Mouse (Mus musculus) bone marrow macrophage, adult 2 months (primary cell): ENCODE results near the gene Zfp706. TPM values are rescaled to one million over a fixed set of nuclear protein-coding genes. Genes with fewer than 3 reads are reported as not detected.

ENCODE experiments used
- H3K27ac ChIP-seq: 2 replicates; pipeline ENCODE4 v1.5.1; 2012; ENCODE audit warnings: low read depth, low read length; ENCODE audit not compliant: insufficient read depth
- H3K4me1 ChIP-seq: 2 replicates; pipeline ENCODE4 v1.6.1; 2012; ENCODE audit warnings: low read length; ENCODE audit not compliant: control insufficient read depth, insufficient read depth
- H3K4me3 ChIP-seq: 2 replicates; pipeline ENCODE4 v1.5.1; 2012; ENCODE audit warnings: mild to moderate bottlenecking, low read length, moderate library complexity; ENCODE audit not compliant: insufficient read depth
- CTCF ChIP-seq: IDR thresholded peaks from 2 replicates; pipeline ENCODE4 v1.5.1; 2012; ENCODE audit warnings: low read depth, mild to moderate bottlenecking, low read length, moderate library complexity
- POLR2A ChIP-seq: IDR thresholded peaks from 2 replicates; pipeline ENCODE4 v1.6.1; 2012; ENCODE audit warnings: mild to moderate bottlenecking, low read depth, low read length, borderline replicate concordance
- polyA plus RNA-seq: library from polyadenylated mRNA; stranded (reverse); fragments of >200 nt; gene quantifications from 2 replicates; pipeline ENCODE4 v1.2.4, GENCODE M21; 2012; ENCODE audit not compliant: missing spikeins, insufficient read depth, insufficient read length

Zfp706 gene
- polyA plus RNA-seq, 1 experiment: 176 TPM

DNA sequence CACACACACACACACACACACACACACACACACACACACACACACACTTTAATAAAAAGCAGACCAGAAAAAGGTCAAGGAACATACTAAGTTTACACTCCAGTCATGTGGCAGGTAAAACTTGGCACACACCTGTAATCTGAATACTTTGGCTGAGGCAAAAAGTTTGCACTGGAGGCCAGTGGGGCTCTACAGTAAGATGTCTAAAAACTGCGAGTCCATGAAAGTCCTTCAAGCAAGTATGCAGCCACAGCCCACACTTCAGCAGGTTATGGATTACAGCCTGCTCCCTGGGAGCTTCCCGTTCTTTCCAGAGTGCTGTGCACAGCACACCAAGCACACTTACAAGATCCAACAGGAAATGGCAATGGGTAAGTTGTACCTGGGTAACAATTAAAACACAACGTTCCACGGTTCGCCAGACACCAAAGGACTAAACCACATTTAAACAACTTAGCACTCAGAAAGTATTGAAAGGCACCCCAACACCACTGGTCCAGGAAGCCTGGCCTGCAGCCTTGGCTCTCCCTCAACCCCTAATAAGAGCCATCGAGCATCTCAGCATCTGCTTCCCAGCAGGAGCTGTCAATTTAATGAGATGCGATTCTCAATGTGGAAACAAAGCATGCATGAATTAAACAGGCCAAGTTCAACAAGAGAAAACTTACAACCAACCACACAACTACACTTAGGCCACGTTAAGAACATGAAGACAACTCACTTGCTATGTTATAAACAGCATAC is 14.0 kb downstream of the Zfp706 start:
- Histone ChIP-seq H3K4me1 (peaks cover 4% of the 10 kb centered on the region; the same call in 1 of the 2 replicates), H3K27ac (no peak overlapping the region), H3K4me3 (no peak overlapping the region)
- TF ChIP-seq CTCF (no peak), POLR2A (no peak)

DNA sequence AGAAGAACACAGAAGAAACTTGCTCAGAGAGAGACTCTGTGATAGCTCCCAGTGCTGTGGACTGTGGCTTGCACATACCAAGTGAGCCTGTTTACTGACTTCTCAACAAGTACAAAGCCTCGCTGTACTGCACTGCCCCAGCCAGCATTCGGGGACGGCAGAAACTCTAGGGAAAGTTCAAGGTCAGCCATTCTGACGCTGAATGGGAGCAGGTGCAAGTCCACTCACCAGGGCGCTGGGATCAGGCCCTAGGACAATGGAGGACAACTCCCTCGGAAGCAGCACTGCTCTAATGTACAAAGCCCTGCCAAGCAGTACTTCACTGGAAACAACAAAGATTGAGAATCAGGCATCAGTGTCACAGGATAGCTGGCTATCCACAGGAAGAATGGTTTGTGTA is 16.2 kb downstream of the Zfp706 start:
- TF ChIP-seq CTCF: no peak
- no peak for TF ChIP-seq POLR2A
- no peak overlapping the region for H3K4me3 ChIP-seq
- H3K27ac ChIP-seq: no peak overlapping the region
- peaks cover 6% of the 10 kb centered on the region; the same call in 1 of the 2 replicates for H3K4me1 ChIP-seq

- Histone ChIP-seq H3K4me1 (peaks cover 6% of the 10 kb centered on the region; the same call in 1 of the 2 replicates), H3K27ac (no peak overlapping the region), H3K4me3 (no peak overlapping the region)
- TF ChIP-seq POLR2A (no peak), CTCF (no peak)
Observed at GRCm38 (mm10) chr15:36989922-36990321, 17.7 kb downstream of the Zfp706 start.

- Histone ChIP-seq H3K4me1 (peaks cover 6% of the 10 kb centered on the region; the same call in 1 of the 2 replicates), H3K27ac (no peak overlapping the region), H3K4me3 (no peak overlapping the region)
- no peak for TF ChIP-seq POLR2A
- TF ChIP-seq CTCF: no peak
Observed at GRCm38 (mm10) chr15:36988718-36989115, 18.9 kb downstream of the Zfp706 start.

DNA sequence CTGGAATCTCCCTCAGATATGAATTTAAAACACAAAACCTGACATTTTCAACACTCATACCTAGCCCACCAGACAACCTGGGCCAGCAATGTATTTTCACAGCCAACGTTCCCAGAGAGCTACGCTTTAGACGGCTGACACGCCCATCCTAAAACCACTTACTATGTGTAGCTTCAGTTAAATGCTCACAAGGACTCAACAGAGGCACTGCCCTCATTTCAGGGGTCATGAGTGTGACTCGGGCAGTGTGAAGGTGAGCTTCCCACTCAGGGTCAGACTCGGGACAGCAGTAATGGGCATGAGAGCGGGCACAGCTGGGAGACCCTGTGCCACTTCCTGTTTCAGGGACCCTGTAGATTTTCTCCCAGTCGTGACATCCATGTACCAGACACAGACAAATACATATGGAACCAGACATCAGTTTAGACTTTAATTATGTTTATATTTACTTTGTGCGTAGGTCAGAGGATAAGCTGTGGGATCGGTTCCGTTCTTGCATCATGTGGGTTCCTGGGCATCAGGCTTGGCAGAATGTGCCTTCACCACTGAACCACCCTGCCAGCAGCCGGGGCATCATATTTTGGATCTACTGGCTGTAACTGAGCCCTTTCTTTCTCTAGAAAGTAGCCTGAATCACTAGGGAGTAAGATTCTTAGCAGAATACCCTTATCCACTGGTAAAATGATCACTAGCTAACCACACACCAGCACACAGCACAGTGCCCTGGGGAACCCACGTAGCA is 19.4 kb downstream of the Zfp706 start:
- peaks cover 6% of the 10 kb centered on the region; the same call in 1 of the 2 replicates for H3K4me1 ChIP-seq
- no peak overlapping the region for H3K4me3 ChIP-seq
- H3K27ac ChIP-seq: no peak overlapping the region
- TF ChIP-seq POLR2A (no peak), CTCF (no peak)

- Histone ChIP-seq H3K27ac (no peak overlapping the region), H3K4me1 (peaks cover 6% of the 10 kb centered on the region; the same call in 1 of the 2 replicates), H3K4me3 (no peak overlapping the region)
- TF ChIP-seq POLR2A (no peak), CTCF (no peak)
Observed at GRCm38 (mm10) chr15:36987211-36987877, 20.2 kb downstream of the Zfp706 start.

DNA sequence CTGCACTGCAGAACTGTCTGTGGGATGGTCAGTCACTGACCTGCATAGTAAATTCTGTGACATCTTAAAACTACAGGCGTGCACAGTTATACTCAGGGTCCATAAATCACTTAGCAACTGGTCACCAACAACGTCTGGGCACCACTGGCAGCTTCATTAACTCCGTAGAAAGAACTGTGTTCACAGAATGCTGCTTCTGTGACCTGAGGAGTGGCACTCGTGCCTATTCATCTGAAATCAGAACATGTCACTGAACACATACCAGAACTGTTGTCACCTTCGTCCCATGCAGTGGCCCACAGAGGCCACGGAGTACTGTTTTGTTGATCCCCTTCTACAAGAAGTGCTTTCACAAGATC is 22.0 kb downstream of the Zfp706 start:
- H3K27ac ChIP-seq: no peak overlapping the region
- 0 out of 2 replicates have a peak, but pooled peaks cover 2% of the 10 kb centered on the region for H3K4me1 ChIP-seq
- H3K4me3 ChIP-seq: no peak overlapping the region
- TF ChIP-seq CTCF: no peak
- TF ChIP-seq POLR2A: no peak

- H3K4me1 ChIP-seq: peaks cover 6% of the 10 kb centered on the region
- no peak overlapping the region for H3K4me3 ChIP-seq
- no peak overlapping the region for H3K27ac ChIP-seq
- no peak for TF ChIP-seq POLR2A
- TF ChIP-seq CTCF: no peak
Observed at GRCm38 (mm10) chr15:36984921-36985566, 22.5 kb downstream of the Zfp706 start.

DNA sequence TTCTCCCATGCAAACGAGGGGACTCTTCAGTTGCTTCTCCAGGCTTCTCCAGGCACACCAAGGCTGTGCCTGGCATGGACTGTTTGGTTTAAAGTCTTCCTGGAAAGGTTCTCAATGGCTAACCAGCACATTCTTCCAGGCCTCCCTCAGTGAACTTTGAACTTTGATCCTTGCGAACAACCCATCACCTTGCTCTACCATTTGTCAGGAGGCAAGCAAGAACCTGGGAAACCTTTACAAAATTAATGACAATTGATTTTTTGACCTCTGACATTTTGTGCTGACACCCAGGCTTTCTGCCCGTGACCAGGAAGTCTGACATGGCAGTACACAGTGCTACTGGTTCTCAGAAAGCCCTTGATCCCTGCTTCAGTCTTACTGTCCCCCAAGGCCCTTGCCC is 24.1 kb downstream of the Zfp706 start:
- no peak overlapping the region for H3K27ac ChIP-seq
- peaks cover 9% of the 10 kb centered on the region for H3K4me1 ChIP-seq
- TF ChIP-seq CTCF (no peak), POLR2A (no peak)
- H3K4me3 ChIP-seq: no peak overlapping the region
